Comparison of ENCODE assay signal across 21 mouse cellular contexts in the genomic region with DNA sequence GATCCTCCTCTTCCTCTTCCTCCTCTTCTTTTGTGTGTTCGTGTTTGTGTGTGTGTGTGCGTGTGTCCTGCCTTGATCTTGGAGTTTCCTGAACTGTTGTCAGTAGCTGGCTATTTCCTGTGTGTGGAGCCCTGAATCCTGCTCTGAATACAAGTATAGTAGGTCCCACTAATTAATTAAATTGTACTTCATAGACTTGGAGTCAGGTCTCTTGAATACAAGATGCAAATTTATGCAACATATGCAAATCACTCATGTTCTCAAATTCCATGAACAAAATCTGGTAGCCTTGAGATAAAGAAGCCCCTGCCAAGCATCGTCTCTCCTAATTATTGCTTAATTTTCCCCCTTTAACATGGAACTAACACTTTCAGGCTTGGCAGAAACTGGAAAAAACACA.
"Had no signal": no experiment of that assay in that cellular context is flagged by ENCODE, and none has a peak within 500 bp of the region (broad histone marks: within the 10 kb centered on the region; RNA-seq: fewer than 3 reads in every experiment).

No protein-coding gene starts in this region.

- H3K9me3 ChIP-seq: limb, embryonic 12.5 days; limb, embryonic 15.5 days; neural tube, embryonic 12.5 days; neural tube, embryonic 15.5 days; stomach, embryonic 15.5 days had no signal

- H3K4me3 ChIP-seq: limb, embryonic 12.5 days; limb, embryonic 15.5 days; neural tube, embryonic 12.5 days; neural tube, embryonic 15.5 days; stomach, embryonic 15.5 days had no signal

- H3K9ac ChIP-seq: limb, embryonic 12.5 days; limb, embryonic 15.5 days; liver, embryonic 14.5 days; liver, postnatal 0 days; lung, embryonic 14.5 days; neural tube, embryonic 12.5 days; neural tube, embryonic 15.5 days; stomach, embryonic 15.5 days had no signal

- H3K4me1 ChIP-seq: limb, embryonic 12.5 days; limb, embryonic 15.5 days; neural tube, embryonic 12.5 days; neural tube, embryonic 15.5 days; stomach, embryonic 15.5 days had no signal

- H3K27me3 ChIP-seq: limb, embryonic 12.5 days; limb, embryonic 15.5 days; neural tube, embryonic 12.5 days; neural tube, embryonic 15.5 days; stomach, embryonic 15.5 days had no signal

- H3K4me2 ChIP-seq: limb, embryonic 12.5 days; limb, embryonic 15.5 days; liver, embryonic 11.5 days; lung, embryonic 14.5 days; neural tube, embryonic 12.5 days; neural tube, embryonic 15.5 days; stomach, embryonic 15.5 days had no signal

- ATAC-seq: intestine, embryonic 16.5 days; liver, postnatal 0 days had no signal

- DNase-seq: kidney, adult 18-20 months; kidney, adult 9 months; kidney, postnatal 14 days; kidney, postnatal 4 days; left cerebral cortex, postnatal 4 days; liver, postnatal 0 days; lung, embryonic 14.5 days; lung, postnatal 10 days; lung, postnatal 36 days; right cerebral cortex, adult 18-20 months; right cerebral cortex, postnatal 14 days; right cerebral cortex, postnatal 4 days; thymus, postnatal 25 days had no signal

- H3K36me3 ChIP-seq: limb, embryonic 12.5 days; limb, embryonic 15.5 days; neural tube, embryonic 12.5 days; neural tube, embryonic 15.5 days; stomach, embryonic 15.5 days had no signal

- H3K27ac ChIP-seq: limb, embryonic 12.5 days; limb, embryonic 15.5 days; liver, embryonic 14.5 days; neural tube, embryonic 12.5 days; neural tube, embryonic 15.5 days; stomach, embryonic 15.5 days had no signal
